Mouse (Mus musculus) mesoderm, embryonic 11.5 days (tissue): ENCODE data around the gene Bpnt1.
"Not testable (repeated sequence)": the region's sequence is repeated elsewhere in the genome, so short reads cannot be mapped to it uniquely, and the experiment has no call there.

ENCODE experiments used
- DNase-seq: peaks from one replicate; pipeline ENCODE4 v3.0.0-alpha.2; 2012; ENCODE audit warnings: low read depth, low spot score

Bpnt1 gene

GRCm38 (mm10) chr1:185331983-185332430 is at the start of gene Bpnt1:
Bpnt1 (plus strand) TSS chr1:185332149.
- DNase-seq, result peak; percentile 93

- DNase-seq, result no peak
These were observed 49.1 kb upstream of the Bpnt1 start for GRCm38 (mm10) chr1:185282846-185283245.

- DNase-seq, result no peak
These were observed 48.7 kb upstream of the Bpnt1 start for GRCm38 (mm10) chr1:185283247-185283646.

GRCm38 (mm10) chr1:185284740-185285139 is 47.2 kb upstream of the Bpnt1 start:
- DNase-seq, result no peak

- no peak for DNase-seq
These were observed 46.8 kb upstream of the Bpnt1 start for GRCm38 (mm10) chr1:185285171-185285570.

- no peak for DNase-seq
These were observed 44.9 kb upstream of the Bpnt1 start for GRCm38 (mm10) chr1:185287066-185287465.

GRCm38 (mm10) chr1:185289231-185289630 is 42.7 kb upstream of the Bpnt1 start:
- no peak for DNase-seq

GRCm38 (mm10) chr1:185291336-185291735 is 40.6 kb upstream of the Bpnt1 start:
- no peak for DNase-seq

GRCm38 (mm10) chr1:185292646-185293360 is 39.1 kb upstream of the Bpnt1 start:
- DNase-seq, result no peak

- no peak for DNase-seq
These were observed 35.1 kb upstream of the Bpnt1 start for GRCm38 (mm10) chr1:185296850-185297249.

- no peak for DNase-seq
These were observed 33.5 kb upstream of the Bpnt1 start for GRCm38 (mm10) chr1:185298496-185298895.

GRCm38 (mm10) chr1:185302816-185303215 is 29.1 kb upstream of the Bpnt1 start:
- DNase-seq, result no peak

GRCm38 (mm10) chr1:185306836-185307235 is 25.1 kb upstream of the Bpnt1 start:
- DNase-seq, result no peak

- DNase-seq, result no peak
These were observed 24.3 kb upstream of the Bpnt1 start for GRCm38 (mm10) chr1:185307645-185308044.

GRCm38 (mm10) chr1:185308334-185308733 is 23.6 kb upstream of the Bpnt1 start:
- no peak for DNase-seq

- no peak for DNase-seq
These were observed 23.0 kb upstream of the Bpnt1 start for GRCm38 (mm10) chr1:185308908-185309307.

GRCm38 (mm10) chr1:185311949-185312348 is 20.0 kb upstream of the Bpnt1 start:
- DNase-seq, result no peak

GRCm38 (mm10) chr1:185314546-185314945 is 17.4 kb upstream of the Bpnt1 start:
- DNase-seq, result no peak

GRCm38 (mm10) chr1:185315846-185316568 is 15.9 kb upstream of the Bpnt1 start:
- DNase-seq, result no peak

- DNase-seq, result not testable (repeated sequence)
These were observed 4.1 kb upstream of the Bpnt1 start for GRCm38 (mm10) chr1:185327754-185328345.

GRCm38 (mm10) chr1:185328721-185329610 is 3.0 kb upstream of the Bpnt1 start, which contains the start of gene Iars2:
Iars2 (minus strand) TSS chr1:185329396.
- DNase-seq, result peak; percentile 87
